16 mouse cellular contexts compared by ENCODE assay signal in genomic region chr10:69640617-69641016, GRCm38 (mm10).
DNase-seq lines count a peak whose midpoint lies in the region; ATAC-seq and TF ChIP-seq lines count a peak whose summit lies in the region.
"Had no signal": no experiment of that assay in that cellular context is flagged by ENCODE, and none has a peak within 500 bp of the region (broad histone marks: within the 10 kb centered on the region; RNA-seq: fewer than 3 reads in every experiment).

No protein-coding gene starts in this region.

- H3K36me3 ChIP-seq in forebrain, postnatal 0 days (ENCODE audit: insufficient read depth), result peaks cover 4% of the 10 kb centered on the region; the same call in 1 of the 2 replicates
- no peaks in the 10 kb centered on the region for H3K36me3 ChIP-seq in forebrain, embryonic 16.5 days (ENCODE audit: control insufficient read depth, insufficient read depth)
- H3K36me3 ChIP-seq: embryonic facial prominence, embryonic 12.5 days; hindbrain, embryonic 12.5 days; limb, embryonic 13.5 days; lung, embryonic 15.5 days had no signal

- no peak overlapping the region for H3K27ac ChIP-seq in forebrain, postnatal 0 days (ENCODE audit: low read depth, low read length)
- H3K27ac ChIP-seq in forebrain, embryonic 16.5 days (ENCODE audit: low read length), result no peak overlapping the region
- H3K27ac ChIP-seq in cortical plate, adult 2 months (ENCODE audit: insufficient read depth, low read length), result no peak overlapping the region
- H3K27ac ChIP-seq: embryonic facial prominence, embryonic 12.5 days; hindbrain, embryonic 12.5 days; limb, embryonic 13.5 days; lung, embryonic 15.5 days had no signal

- H3K9me3 ChIP-seq in forebrain, postnatal 0 days (ENCODE audit: low read length), result no peaks in the 10 kb centered on the region
- no peaks in the 10 kb centered on the region for H3K9me3 ChIP-seq in forebrain, embryonic 16.5 days (ENCODE audit: control insufficient read depth, low read length)
- H3K9me3 ChIP-seq: embryonic facial prominence, embryonic 12.5 days; hindbrain, embryonic 12.5 days; limb, embryonic 13.5 days; lung, embryonic 15.5 days had no signal

- peaks cover 12% of the 10 kb centered on the region; the same call in 1 of the 2 replicates for H3K4me1 ChIP-seq in forebrain, postnatal 0 days (ENCODE audit: insufficient read depth)
- H3K4me1 ChIP-seq in forebrain, embryonic 16.5 days (replicated peaks; ENCODE audit: control insufficient read depth, insufficient read depth, low read length), result peaks cover 22% of the 10 kb centered on the region
- H3K4me1 ChIP-seq in cortical plate, adult 2 months (ENCODE audit: control insufficient read depth, insufficient read depth, low read length), result peaks cover 11% of the 10 kb centered on the region; the same call in 1 of the 2 replicates
- H3K4me1 ChIP-seq: lung, embryonic 15.5 days; megakaryocyte, embryonic 14.5 days had no signal

- no peak for ATAC-seq in forebrain, postnatal 0 days
- no peak for ATAC-seq in forebrain, embryonic 16.5 days
- ATAC-seq: activated CD4-positive, CD25-positive, alpha-beta regulatory T cell, adult 4 months had no signal

- no peaks in the 10 kb centered on the region for H3K27me3 ChIP-seq in forebrain, postnatal 0 days (ENCODE audit: insufficient read depth, low read length)
- H3K27me3 ChIP-seq in forebrain, embryonic 16.5 days (replicated peaks; ENCODE audit: control insufficient read depth, insufficient read depth, low read length), result no peaks in the 10 kb centered on the region
- H3K27me3 ChIP-seq: embryonic facial prominence, embryonic 12.5 days; hindbrain, embryonic 12.5 days; limb, embryonic 13.5 days; lung, embryonic 15.5 days; megakaryocyte, embryonic 14.5 days had no signal

- peak; percentile 58 for TF ChIP-seq CTCF in forebrain, postnatal 0 days (IDR thresholded peaks at IDR 0.05; ENCODE audit: low read depth)
- TF ChIP-seq CTCF in cortical plate, adult 2 months (IDR thresholded peaks at IDR 0.05; ENCODE audit: extremely low read depth, insufficient read depth, low read length), result peak; percentile 27

- TF ChIP-seq POLR2A in cortical plate, adult 2 months (IDR thresholded peaks at IDR 0.05; ENCODE audit: extremely low read depth, insufficient read depth, low read length), result no peak

- H3K4me2 ChIP-seq in forebrain, postnatal 0 days (ENCODE audit: low read depth), result no peak overlapping the region
- no peak overlapping the region for H3K4me2 ChIP-seq in forebrain, embryonic 16.5 days (ENCODE audit: low read length)
- H3K4me2 ChIP-seq: embryonic facial prominence, embryonic 12.5 days; hindbrain, embryonic 12.5 days; limb, embryonic 13.5 days; lung, embryonic 15.5 days had no signal

- WGBS in forebrain, postnatal 0 days, result 82% methylated on average over 4 of the region's 4 CpGs
- 75% methylated on average over 4 of the region's 4 CpGs for WGBS in forebrain, embryonic 16.5 days

- no peak overlapping the region for H3K9ac ChIP-seq in forebrain, postnatal 0 days
- no peak overlapping the region for H3K9ac ChIP-seq in forebrain, embryonic 16.5 days (replicated peaks; ENCODE audit: low read depth, low read length)
- H3K9ac ChIP-seq: embryonic facial prominence, embryonic 12.5 days; hindbrain, embryonic 12.5 days; limb, embryonic 13.5 days; lung, embryonic 15.5 days had no signal

- no peak overlapping the region for H3K4me3 ChIP-seq in forebrain, postnatal 0 days (ENCODE audit: low read depth, low read length)
- no peak overlapping the region for H3K4me3 ChIP-seq in forebrain, embryonic 16.5 days (replicated peaks; ENCODE audit: low read length)
- no peak overlapping the region for H3K4me3 ChIP-seq in cortical plate, adult 2 months (ENCODE audit: insufficient read depth, low read length)
- H3K4me3 ChIP-seq: embryonic facial prominence, embryonic 12.5 days; hindbrain, embryonic 12.5 days; limb, embryonic 13.5 days; lung, embryonic 15.5 days; megakaryocyte, embryonic 14.5 days had no signal

- no peak for DNase-seq in forebrain, postnatal 0 days
- DNase-seq in layer of hippocampus, adult 9-11 months, result peak; percentile 1
- DNase-seq in layer of hippocampus, postnatal 25 days (ENCODE audit: extremely low spot score in 1 of 2, low spot score in 1 of 2), result no peak
- peak; percentile 18 to 19 for DNase-seq in right cerebral cortex, postnatal 10 days (ENCODE audit: low spot score in 2 of 2)
- no peak for DNase-seq in right cerebral cortex, adult 18-20 months
- no peak for DNase-seq in B cell, adult 2 months
- DNase-seq: kidney, adult 11 months; kidney, postnatal 4 days had no signal

Comparison
In these comparisons a context has a peak if more than half of its experiments do, and no peak if none do; other contexts are left out.
1. DNase-seq: peak in layer of hippocampus, adult 9-11 months (single experiment) and right cerebral cortex, postnatal 10 days (2 of 2); none in forebrain, postnatal 0 days (single experiment), layer of hippocampus, postnatal 25 days (0 of 2), right cerebral cortex, adult 18-20 months (single experiment) and B cell, adult 2 months (0 of 2).